Mouse (Mus musculus): ENCODE results near the gene Cuzd1. TPM values are rescaled to one million over a fixed set of nuclear protein-coding genes. Genes with fewer than 3 reads are reported as not detected.

Cuzd1 gene
- total RNA-seq (2023) = not detected

DNA sequence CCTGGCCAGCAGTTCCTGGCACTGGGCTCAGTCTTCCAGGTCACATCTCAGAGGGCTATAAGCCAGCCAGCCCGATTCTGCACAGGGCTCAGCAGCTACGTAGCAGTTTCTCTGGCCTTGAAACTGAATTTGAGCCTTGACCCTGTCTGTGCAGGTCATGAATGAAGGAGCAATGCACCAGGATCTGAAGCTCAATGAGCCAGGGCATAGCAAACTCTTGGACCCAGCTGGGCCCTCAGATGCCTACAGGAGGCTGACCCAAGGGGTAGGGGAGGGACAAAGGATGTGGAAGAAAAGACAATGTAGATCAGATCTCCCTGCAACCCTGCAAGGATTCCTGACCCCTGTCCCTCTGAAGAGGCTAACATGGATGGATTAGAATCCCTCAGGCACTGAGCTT lies at the start of gene Cuzd1:
Gene Cuzd1, minus strand, starts transcription at position 101 of the 400 bp plus-strand sequence.

DNA sequence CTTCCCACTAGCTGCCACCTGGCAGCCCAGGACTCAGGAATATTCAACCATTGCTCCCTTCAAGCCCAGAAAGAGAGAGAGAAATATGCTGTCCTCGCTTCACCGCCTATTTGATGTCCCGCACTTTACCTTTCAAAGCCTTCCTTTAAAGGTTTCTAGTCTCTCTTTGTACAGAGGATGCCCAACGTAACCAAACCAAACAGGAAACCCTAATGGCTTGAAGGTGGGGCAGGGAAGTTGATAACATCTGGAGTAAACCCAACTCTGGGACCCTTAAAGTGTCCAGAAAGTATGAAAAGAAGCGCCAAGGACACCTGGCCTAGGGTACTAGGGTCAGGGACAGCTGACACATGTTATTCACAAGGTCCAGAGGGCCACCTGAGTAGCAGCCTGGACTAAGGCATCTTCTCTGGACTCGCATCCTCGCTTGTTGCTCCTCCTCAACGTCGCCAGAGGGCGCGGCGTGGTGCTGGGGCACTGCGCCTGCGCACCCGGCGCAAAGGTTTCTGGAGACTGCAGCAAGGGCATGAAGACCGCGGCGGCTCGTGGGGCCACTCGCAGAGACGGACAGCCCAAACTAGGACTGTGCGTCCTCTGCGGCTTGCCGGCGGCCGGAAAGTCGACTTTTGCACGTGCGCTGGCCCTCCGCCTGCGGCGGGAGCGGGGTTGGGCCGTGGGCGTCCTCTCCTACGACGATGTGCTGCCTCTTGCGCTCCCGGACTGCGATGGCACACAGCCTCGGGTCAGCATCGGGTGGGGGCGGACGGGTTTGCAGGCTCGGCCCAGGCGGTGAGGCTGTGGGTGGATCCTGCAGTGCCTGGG lies 48.8 kb upstream of the Cuzd1 start, which contains the start of gene Pstk:
Gene Pstk, plus strand, starts transcription at position 494 of the 822 bp plus-strand sequence.

GRCm38 (mm10) chr7:131362615-131363300 lies 40.7 kb upstream of the Cuzd1 start, which contains the start of gene 2310057M21Rik:
2310057M21Rik (minus strand) TSS chr7:131362759.

DNA sequence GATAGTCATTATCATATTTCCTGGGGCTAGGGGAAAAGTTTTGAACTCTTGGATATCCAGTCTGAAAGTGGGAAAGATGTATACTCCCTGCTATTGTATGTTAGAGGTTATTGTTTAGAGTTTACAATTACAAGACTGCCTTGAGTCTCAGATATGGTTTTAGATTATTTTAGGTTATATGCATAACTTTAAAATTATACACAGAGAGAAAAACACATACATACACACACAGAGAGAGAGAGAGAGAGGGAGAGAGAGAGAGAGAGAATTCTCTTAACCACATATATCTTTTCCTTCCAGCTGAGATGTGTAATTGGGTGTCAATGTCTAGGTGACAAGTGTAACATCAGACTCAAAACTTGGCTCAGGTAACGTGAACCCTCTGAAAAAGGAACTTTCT lies 11.5 kb upstream of the Cuzd1 start, which contains the start of gene Fam24a:
Gene Fam24a, plus strand, starts transcription at position 301 of the 400 bp plus-strand sequence.

DNA sequence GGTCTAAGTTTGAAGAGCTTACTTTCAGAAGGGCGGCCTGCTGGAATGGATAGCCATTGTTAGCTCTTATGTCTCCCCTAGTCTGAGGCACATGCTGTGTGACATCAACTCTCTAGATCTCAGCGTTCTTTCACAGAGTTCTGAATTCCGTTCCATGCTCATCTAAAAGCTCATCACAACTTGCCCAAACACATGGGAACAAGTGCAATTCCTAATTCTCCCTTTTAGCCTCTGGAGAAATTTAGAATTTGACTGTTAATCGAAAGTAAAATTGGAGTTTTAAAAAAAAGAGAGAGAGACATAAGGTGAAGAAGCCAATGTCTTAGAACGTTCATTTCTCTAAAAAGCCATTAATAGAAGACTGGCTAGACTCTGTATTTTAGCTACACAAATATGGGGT lies 7.3 kb upstream of the Cuzd1 start, which contains the start of gene Fam24b:
Gene Fam24b, minus strand, starts transcription at position 101 of the 400 bp plus-strand sequence.

Other genes with a start within 250 kb of the Cuzd1 start
- gene 4933402N03Rik, start 176.0 kb downstream of the Cuzd1 start, total RNA-seq (2023) = not detected
- not detected for gene 5430419D17Rik, start 147.9 kb downstream of the Cuzd1 start, total RNA-seq (2023)
- gene Fam24b, start 7.2 kb upstream of the Cuzd1 start, total RNA-seq (2023) = not detected
- not detected for gene Fam24a, start 11.6 kb upstream of the Cuzd1 start, total RNA-seq (2023)
- gene 2310057M21Rik, start 40.5 kb upstream of the Cuzd1 start, total RNA-seq (2023) = 10 to 100 TPM; 14.9 to 20.0 TPM
- gene Pstk, start 48.8 kb upstream of the Cuzd1 start, total RNA-seq (2023) = 10 to 100 TPM; 20.5 to 25.3 TPM
- gene Ikzf5, start 88.2 kb upstream of the Cuzd1 start, total RNA-seq (2023) = 10 to 100 TPM; 64.2 to 72.1 TPM
- gene Acadsb, start 88.3 kb upstream of the Cuzd1 start, total RNA-seq (2023) = 10 to 100 TPM; 17.6 to 24.8 TPM
- not detected for gene Hmx3, start 220.6 kb upstream of the Cuzd1 start, total RNA-seq (2023)
- not detected for gene Hmx2, start 226.5 kb upstream of the Cuzd1 start, total RNA-seq (2023)
- gene Bub3, start 237.9 kb upstream of the Cuzd1 start, total RNA-seq (2023) = 10 to 100 TPM; 56.0 to 64.3 TPM